Mouse (Mus musculus) hindbrain, embryonic 12.5 days (tissue): ENCODE measurements around the gene Cyp4a31. TPM values are rescaled to one million over a fixed set of nuclear protein-coding genes. Genes with fewer than 3 reads are reported as not detected.
"Not testable (repeated sequence)": the region's sequence is repeated elsewhere in the genome, so short reads cannot be mapped to it uniquely, and the experiment has no call there.

Experiments used
- ATAC-seq: fragments of 200-750 bp; cut with Nextera tagmentation; 2 replicates; pipeline ENCODE4 v1.8.0; 2017; ENCODE audit warnings: moderate TSS enrichment; ENCODE audit not compliant: low FRiP score
- H3K27ac ChIP-seq: fragments of 300-500 bp; sonication (generic); 2 replicates; pipeline ENCODE4 v1.5.1; 2016; ENCODE audit warnings: mild to moderate bottlenecking
- H3K27me3 ChIP-seq: fragments of 300-500 bp; sonication (generic); 2 replicates; pipeline ENCODE4 v1.6.1; 2016; ENCODE audit warnings: mild to moderate bottlenecking
- H3K36me3 ChIP-seq: fragments of 300-500 bp; sonication (generic); 2 replicates; pipeline ENCODE4 v1.6.1; 2016; ENCODE audit warnings: mild to moderate bottlenecking
- H3K4me1 ChIP-seq: fragments of 300-500 bp; sonication (generic); 2 replicates; pipeline ENCODE4 v1.6.1; 2016
- H3K4me2 ChIP-seq: fragments of 300-500 bp; sonication (generic); replicated peaks from 2 replicates; pipeline ENCODE4 v1.6.1; 2016; ENCODE audit warnings: mild to moderate bottlenecking
- H3K4me3 ChIP-seq: fragments of 300-500 bp; sonication (generic); 2 replicates; pipeline ENCODE4 v1.5.1; 2016; ENCODE audit warnings: mild to moderate bottlenecking
- H3K9ac ChIP-seq: fragments of 300-500 bp; sonication (generic); 2 replicates; pipeline ENCODE4 v1.6.1; 2016; ENCODE audit warnings: mild to moderate bottlenecking, moderate library complexity
- H3K9me3 ChIP-seq: fragments of 300-500 bp; sonication (generic); replicated peaks from 2 replicates; pipeline ENCODE4 v1.6.1; 2016; ENCODE audit warnings: mild to moderate bottlenecking
- WGBS: fragments of 180-500 bp; shearing (Covaris S2); methylation state at CpG from one replicate; pipeline ENCODE4 v1.1.7; 2016; 5-methylcytosine and 5-hydroxymethylcytosine counted together
- polyA plus RNA-seq: library from polyadenylated mRNA; unstranded; fragments of >200 nt; fragmentation: Nextera tagmentation; extraction: Ambion mirVana; gene quantifications from 2 replicates; pipeline ENCODE4 v1.2.1, GENCODE M21; 2016

Gene Cyp4a31
- polyA plus RNA-seq, 1 experiment from 2014 or later, result not detected

- no peak overlapping the region for H3K4me3 ChIP-seq
- H3K9me3 ChIP-seq, result no peaks in the 10 kb centered on the region
- no peaks in the 10 kb centered on the region for H3K36me3 ChIP-seq
- H3K4me2 ChIP-seq, result no peak overlapping the region
- WGBS, result 82% methylated on average over 3 of the region's 3 CpGs
- H3K27ac ChIP-seq, result no peak overlapping the region
- H3K27me3 ChIP-seq, result no peaks in the 10 kb centered on the region
- H3K9ac ChIP-seq, result no peak overlapping the region
- no peaks in the 10 kb centered on the region for H3K4me1 ChIP-seq
- no peak for ATAC-seq
Observed at GRCm38 (mm10) chr4:115575255-115575654, 11.8 kb downstream of the Cyp4a31 start.

DNA sequence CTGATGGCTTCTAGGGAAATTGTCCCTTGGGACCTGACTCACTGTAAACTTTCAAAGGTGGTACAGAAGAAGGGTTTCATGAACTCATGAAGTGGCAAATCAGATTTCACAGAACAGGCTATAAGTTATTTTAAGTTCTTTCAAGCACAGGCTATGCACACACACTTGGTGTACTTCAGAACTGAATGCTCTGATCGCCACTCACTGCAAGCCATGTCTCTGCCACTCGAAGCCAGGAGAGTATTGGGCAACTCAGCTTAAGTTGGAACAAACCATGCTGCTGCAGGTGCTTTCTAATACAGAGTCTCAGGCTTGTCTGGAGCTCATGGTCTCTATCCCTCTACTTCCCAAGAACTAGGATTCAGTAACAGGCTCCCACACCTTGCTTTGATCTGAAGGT lies 12.3 kb downstream of the Cyp4a31 start:
- H3K4me2 ChIP-seq, result no peak overlapping the region
- no peaks in the 10 kb centered on the region for H3K9me3 ChIP-seq
- no peak overlapping the region for H3K27ac ChIP-seq
- H3K36me3 ChIP-seq, result no peaks in the 10 kb centered on the region
- 78% methylated on average over 2 of the region's 2 CpGs for WGBS
- H3K4me1 ChIP-seq, result no peaks in the 10 kb centered on the region
- ATAC-seq, result no peak
- H3K9ac ChIP-seq, result no peak overlapping the region
- no peak overlapping the region for H3K4me3 ChIP-seq
- no peaks in the 10 kb centered on the region for H3K27me3 ChIP-seq

DNA sequence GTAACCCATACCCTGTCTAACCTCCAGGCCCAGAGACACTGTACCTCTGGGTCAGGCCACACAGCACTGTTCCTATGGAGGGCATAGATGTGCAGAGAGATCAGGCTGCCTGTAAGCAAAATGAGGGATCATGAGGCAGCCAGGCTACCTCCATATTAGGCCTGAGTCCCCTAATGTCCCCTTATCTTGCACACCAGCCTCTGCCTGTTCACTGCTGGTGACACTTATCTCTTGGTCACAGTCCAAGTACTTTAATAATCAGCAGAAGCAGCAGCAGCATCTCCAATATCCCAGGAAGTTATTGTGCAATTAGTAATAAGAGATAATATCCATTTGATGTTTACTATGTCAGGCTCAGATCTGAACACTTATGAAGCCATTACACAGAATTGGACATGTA lies 19.6 kb downstream of the Cyp4a31 start:
- Histone ChIP-seq H3K27me3 (no peaks in the 10 kb centered on the region), H3K4me3 (no peak overlapping the region), H3K4me1 (no peaks in the 10 kb centered on the region), H3K36me3 (no peaks in the 10 kb centered on the region), H3K27ac (no peak overlapping the region), H3K9ac (no peak overlapping the region), H3K4me2 (no peak overlapping the region), H3K9me3 (no peaks in the 10 kb centered on the region)
- ATAC-seq, result no peak

- no peaks in the 10 kb centered on the region for H3K36me3 ChIP-seq
- 87% methylated on average over 1 of the region's 1 CpGs for WGBS
- H3K4me2 ChIP-seq, result no peak overlapping the region
- no peak overlapping the region for H3K27ac ChIP-seq
- H3K4me1 ChIP-seq, result no peaks in the 10 kb centered on the region
- H3K9me3 ChIP-seq, result no peaks in the 10 kb centered on the region
- H3K27me3 ChIP-seq, result no peaks in the 10 kb centered on the region
- ATAC-seq, result no peak
- no peak overlapping the region for H3K9ac ChIP-seq
- H3K4me3 ChIP-seq, result no peak overlapping the region
Observed at GRCm38 (mm10) chr4:115596357-115596756, 32.9 kb downstream of the Cyp4a31 start.

DNA sequence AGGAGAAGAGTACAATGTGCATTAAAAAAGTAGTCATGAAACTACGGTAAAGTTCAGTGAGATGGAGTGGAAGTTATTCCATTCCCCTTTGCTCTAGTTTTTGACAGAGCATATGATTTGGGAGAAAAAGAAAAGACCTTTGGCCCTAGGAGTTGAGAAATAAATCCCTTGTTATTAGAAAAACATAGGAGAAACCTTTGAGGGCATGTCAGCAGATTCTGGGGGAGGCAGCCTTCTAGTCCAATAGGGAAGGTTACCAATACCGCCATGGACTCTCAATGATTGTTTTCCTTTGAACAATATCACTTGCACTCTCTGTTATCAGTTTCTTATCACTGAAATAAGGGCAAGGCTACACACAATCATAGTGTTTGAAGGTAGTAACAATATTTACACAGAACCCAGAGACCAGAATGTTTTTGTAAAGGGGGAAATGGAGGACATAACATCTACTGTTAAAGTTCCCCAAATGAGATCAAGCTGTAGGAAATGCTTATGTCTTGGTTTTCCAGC lies 33.4 kb downstream of the Cyp4a31 start:
- Histone ChIP-seq H3K4me3 (no peak overlapping the region), H3K27ac (no peak overlapping the region), H3K9me3 (no peaks in the 10 kb centered on the region), H3K36me3 (no peaks in the 10 kb centered on the region), H3K27me3 (no peaks in the 10 kb centered on the region), H3K4me1 (no peaks in the 10 kb centered on the region), H3K4me2 (no peak overlapping the region), H3K9ac (no peak overlapping the region)
- ATAC-seq, result no peak
- WGBS, result 86% methylated on average over 2 of the region's 2 CpGs

- not testable (repeated sequence) for H3K36me3 ChIP-seq, H3K4me3 ChIP-seq, H3K9ac ChIP-seq, H3K9me3 ChIP-seq, H3K4me1 ChIP-seq, H3K4me2 ChIP-seq, ATAC-seq, H3K27me3 ChIP-seq, H3K27ac ChIP-seq
- 86% methylated on average over 8 of the region's 8 CpGs for WGBS
Observed at GRCm38 (mm10) chr4:115600611-115601010, 37.2 kb downstream of the Cyp4a31 start, which contains the start of gene Cyp4a32. Cyp4a32 (plus strand) TSS chr4:115600969.

GRCm38 (mm10) chr4:115614005-115614404 lies 50.6 kb downstream of the Cyp4a31 start:
- Histone ChIP-seq H3K4me1 (no peaks in the 10 kb centered on the region), H3K4me3 (no peak overlapping the region), H3K36me3 (no peaks in the 10 kb centered on the region), H3K9ac (no peak overlapping the region), H3K9me3 (no peaks in the 10 kb centered on the region), H3K27ac (no peak overlapping the region), H3K27me3 (no peaks in the 10 kb centered on the region), H3K4me2 (no peak overlapping the region)
- no peak for ATAC-seq

- H3K9ac ChIP-seq, H3K36me3 ChIP-seq, H3K4me3 ChIP-seq, H3K9me3 ChIP-seq, H3K27me3 ChIP-seq, H3K4me2 ChIP-seq, H3K27ac ChIP-seq, ATAC-seq, H3K4me1 ChIP-seq: not testable (repeated sequence)
- 96% methylated on average over 3 of the region's 3 CpGs for WGBS
Observed at GRCm38 (mm10) chr4:115625560-115625959, 62.1 kb downstream of the Cyp4a31 start.

Other genes with a start within 250 kb of the Cyp4a31 start
- gene Cyp4a12b, start 152.0 kb upstream of the Cyp4a31 start, polyA plus RNA-seq, result not detected in 2 replicates
- not detected in 2 replicates for gene Cyp4a30b, start 111.0 kb upstream of the Cyp4a31 start, polyA plus RNA-seq
- gene Cyp4a14, start 67.5 kb upstream of the Cyp4a31 start, polyA plus RNA-seq, result 0.09 TPM in 1 of 2 replicates, not detected in the other
- gene Cyp4a10, start 45.4 kb upstream of the Cyp4a31 start, polyA plus RNA-seq, result not detected in 2 replicates
- gene Cyp4a32, start 37.3 kb downstream of the Cyp4a31 start, polyA plus RNA-seq, result not detected in 2 replicates
- 0.12 and 0.36 TPM in 2 replicates for gene Cyp4b1, start 84.1 kb downstream of the Cyp4a31 start, polyA plus RNA-seq
- 29.5 and 33.6 TPM in 2 replicates for gene Efcab14, start 174.1 kb downstream of the Cyp4a31 start, polyA plus RNA-seq
- 0.30 TPM in 1 of 2 replicates, not detected in the other for gene Tex38, start 217.4 kb downstream of the Cyp4a31 start, polyA plus RNA-seq
- 41.4 and 42.1 TPM in 2 replicates for gene Atpaf1, start 221.2 kb downstream of the Cyp4a31 start, polyA plus RNA-seq